Mouse (Mus musculus) embryonic fibroblast, embryonic 13.5 days (primary cell): ENCODE data around the gene Zbtb32.

Source experiments
- CTCF ChIP-seq: IDR thresholded peaks from 2 replicates; pipeline ENCODE4 v1.5.1; 2011; ENCODE audit warnings: mild to moderate bottlenecking, control low read depth, low read length, moderate library complexity, borderline replicate concordance; ENCODE audit not compliant: insufficient read depth
- POLR2A ChIP-seq: IDR thresholded peaks from 2 replicates; pipeline ENCODE4 v1.6.1; 2011; ENCODE audit warnings: low read depth, mild to moderate bottlenecking, control low read depth, low read length, moderate library complexity

DNA sequence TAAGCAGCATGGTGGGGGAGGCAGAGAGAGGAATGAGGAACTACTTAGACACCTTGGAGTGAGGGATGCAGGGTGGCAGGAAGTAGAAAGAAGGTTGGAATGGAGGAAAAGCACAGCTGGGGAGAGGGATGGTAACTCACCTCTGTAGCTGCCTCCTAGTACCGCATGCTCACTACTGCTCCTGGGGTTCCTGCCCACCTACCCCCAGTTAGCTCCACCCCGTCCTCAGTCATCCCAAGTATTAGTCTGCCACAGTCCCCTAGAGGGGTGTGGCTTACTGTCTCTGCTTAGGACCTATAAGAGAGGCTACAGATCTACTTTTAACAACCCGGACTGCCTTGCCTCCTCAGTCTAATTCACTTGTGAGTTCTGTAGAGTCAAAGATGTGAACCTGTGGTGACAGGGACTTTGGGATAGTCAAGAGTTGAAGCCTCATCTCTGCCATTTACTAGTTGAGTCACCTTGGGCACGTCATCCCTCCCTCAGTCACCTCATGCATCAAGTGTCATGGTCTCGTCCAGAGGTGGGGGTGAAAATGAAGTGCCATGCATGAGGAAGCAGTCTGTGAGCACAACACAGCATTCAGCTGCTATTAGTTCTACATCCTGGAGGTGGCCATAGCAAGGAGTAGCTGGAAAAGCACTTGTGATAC lies 5.8 kb downstream of the Zbtb32 start:
- TF ChIP-seq CTCF: no peak
- TF ChIP-seq POLR2A: no peak
